Mouse (Mus musculus): ENCODE results near the gene Zfp36l2. TPM values are rescaled to one million over a fixed set of nuclear protein-coding genes. Genes with fewer than 3 reads are reported as not detected.
"Not testable (repeated sequence)": the region's sequence is repeated elsewhere in the genome, so short reads cannot be mapped to it uniquely, and the experiment has no call there.

Gene Zfp36l2
- polyA plus RNA-seq, 1 experiment from 2014 or later: 6.8 TPM

DNA sequence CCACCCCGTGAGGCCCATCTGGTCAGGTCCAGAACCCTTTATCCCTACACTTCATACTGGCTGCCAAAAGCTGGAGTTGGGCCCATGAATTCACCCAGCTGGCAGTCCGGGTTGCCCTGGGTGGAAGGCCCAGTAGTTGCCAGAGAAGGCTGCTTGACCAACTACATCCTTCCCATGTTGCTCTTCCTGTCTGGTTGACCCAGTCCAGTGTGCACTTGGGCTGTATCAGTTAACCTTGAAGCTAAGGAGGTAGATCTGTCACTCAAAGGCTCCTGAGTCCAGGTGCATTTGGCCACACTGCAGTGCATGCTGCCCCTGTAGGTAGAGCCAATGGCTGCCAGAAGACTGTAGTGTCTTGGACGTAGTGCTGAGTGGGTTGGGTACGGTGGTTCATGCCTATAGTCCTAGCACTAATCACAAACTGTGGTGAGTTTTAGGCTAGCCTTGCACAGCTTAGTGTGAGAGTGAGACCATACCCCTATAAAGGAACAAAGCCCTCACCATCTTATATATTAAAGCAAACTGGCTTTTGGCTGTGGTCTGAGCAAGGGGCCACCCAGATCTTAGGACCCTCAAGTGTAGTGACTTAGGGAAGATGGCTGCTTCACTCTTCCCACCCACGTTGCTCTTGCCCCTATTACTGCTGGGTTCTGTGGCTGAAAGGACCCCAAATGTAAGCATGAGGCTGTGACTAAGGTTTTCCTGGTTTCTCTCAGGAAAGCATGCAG is 1.5 kb upstream of the Zfp36l2 start:
- no peak for ATAC-seq (ENCODE audit: low FRiP score)
- Histone ChIP-seq H3K4me2 (replicated peaks) (peak overlapping the region; percentile 98), H3K9me3 (ENCODE audit: control insufficient read depth, low read length) (no peaks in the 10 kb centered on the region), H3K27ac (peak overlapping the region; percentile 84; the same call in 1 of the 2 replicates), H3K4me1 (replicated peaks; ENCODE audit: control insufficient read depth, insufficient read depth, low read length) (peaks cover 11% of the 10 kb centered on the region; the same call in 1 of the 2 replicates), H3K36me3 (replicated peaks; ENCODE audit: control insufficient read depth, insufficient read depth) (peaks cover 16% of the 10 kb centered on the region; the same call in 1 of the 2 replicates), H3K9ac (0 out of 2 replicates have a peak overlapping the region, but pooled peaks have one; percentile 55), H3K27me3 (ENCODE audit: control insufficient read depth, insufficient read depth, low read length) (peaks cover 27% of the 10 kb centered on the region), H3K4me3 (replicated peaks; ENCODE audit: low read length) (peak overlapping the region; percentile 58; the same call in 1 of the 2 replicates)
- no peak for DNase-seq (ENCODE audit: low spot score)
- 72% methylated on average over 5 of the region's 5 CpGs for WGBS

GRCm38 (mm10) chr17:84188374-84188961 is 721 bp upstream of the Zfp36l2 start:
- Histone ChIP-seq H3K4me3 (replicated peaks; ENCODE audit: low read length) (peak overlapping the region; percentile 58), H3K9me3 (ENCODE audit: control insufficient read depth, low read length) (no peaks in the 10 kb centered on the region)

GRCm38 (mm10) chr17:84187264-84187663 is 483 bp downstream of the Zfp36l2 start:
- H3K27me3 ChIP-seq (ENCODE audit: control insufficient read depth, insufficient read depth, low read length): peaks cover 27% of the 10 kb centered on the region
- peaks cover 11% of the 10 kb centered on the region; the same call in 1 of the 2 replicates for H3K4me1 ChIP-seq (replicated peaks; ENCODE audit: control insufficient read depth, insufficient read depth, low read length)
- peak overlapping the region; percentile 70 for H3K9ac ChIP-seq
- not testable (repeated sequence) for DNase-seq (ENCODE audit: low spot score); H3K9me3 ChIP-seq (ENCODE audit: control insufficient read depth, low read length)
- ATAC-seq (ENCODE audit: low FRiP score): peak; percentile 5; the same call in 1 of the 2 replicates
- 0% methylated on average over 10 of the region's 37 CpGs for WGBS
- H3K4me3 ChIP-seq (replicated peaks; ENCODE audit: low read length): peak overlapping the region; percentile 58
- H3K27ac ChIP-seq: peak overlapping the region; percentile 84
- peaks cover 13% of the 10 kb centered on the region; the same call in 1 of the 2 replicates for H3K36me3 ChIP-seq (replicated peaks; ENCODE audit: control insufficient read depth, insufficient read depth)
- H3K4me2 ChIP-seq (replicated peaks): peak overlapping the region; percentile 98

More at GRCm38 (mm10) chr17:84188374-84188961, 721 bp upstream of the Zfp36l2 start:
- H3K27ac ChIP-seq: peak overlapping the region; percentile 84
- H3K9ac ChIP-seq: peak overlapping the region; percentile 55
- H3K36me3 ChIP-seq (replicated peaks; ENCODE audit: control insufficient read depth, insufficient read depth): peaks cover 16% of the 10 kb centered on the region; the same call in 1 of the 2 replicates
- H3K4me1 ChIP-seq (replicated peaks; ENCODE audit: control insufficient read depth, insufficient read depth, low read length): peaks cover 11% of the 10 kb centered on the region; the same call in 1 of the 2 replicates
- peak; percentile 76 for ATAC-seq (ENCODE audit: low FRiP score)
- 2% methylated on average over 38 of the region's 38 CpGs for WGBS
- peak overlapping the region; percentile 98 for H3K4me2 ChIP-seq (replicated peaks)
- H3K27me3 ChIP-seq (ENCODE audit: control insufficient read depth, insufficient read depth, low read length): peaks cover 27% of the 10 kb centered on the region
- DNase-seq (ENCODE audit: low spot score): peak; percentile 71

GRCm38 (mm10) chr17:84186451-84187202 is 1.1 kb downstream of the Zfp36l2 start:
- Histone ChIP-seq H3K4me3 (replicated peaks; ENCODE audit: low read length) (peak overlapping the region; percentile 48), H3K9me3 (ENCODE audit: control insufficient read depth, low read length) (no peaks in the 10 kb centered on the region), H3K27ac (peak overlapping the region; percentile 67), H3K4me2 (replicated peaks) (peak overlapping the region; percentile 53), H3K36me3 (replicated peaks; ENCODE audit: control insufficient read depth, insufficient read depth) (peaks cover 8% of the 10 kb centered on the region; the same call in 1 of the 2 replicates), H3K4me1 (replicated peaks; ENCODE audit: control insufficient read depth, insufficient read depth, low read length) (peaks cover 11% of the 10 kb centered on the region; the same call in 1 of the 2 replicates), H3K9ac (peak overlapping the region; percentile 70), H3K27me3 (ENCODE audit: control insufficient read depth, insufficient read depth, low read length) (peaks cover 27% of the 10 kb centered on the region)
- 1% methylated on average over 80 of the region's 80 CpGs for WGBS
- no peak for ATAC-seq (ENCODE audit: low FRiP score)
- no peak for DNase-seq (ENCODE audit: low spot score)

- under 1% methylated on average over 87 of the region's 108 CpGs for WGBS
These were observed 1.9 kb downstream of the Zfp36l2 start for GRCm38 (mm10) chr17:84185581-84186450.

GRCm38 (mm10) chr17:84185011-84185411 is 2.7 kb downstream of the Zfp36l2 start:
- Histone ChIP-seq H3K36me3 (replicated peaks; ENCODE audit: control insufficient read depth, insufficient read depth) (0 out of 2 replicates have a peak, but pooled peaks cover 5% of the 10 kb centered on the region), H3K4me2 (replicated peaks) (peak overlapping the region; percentile 53), H3K9ac (peak overlapping the region; percentile 70), H3K27me3 (ENCODE audit: control insufficient read depth, insufficient read depth, low read length) (peaks cover 27% of the 10 kb centered on the region), H3K9me3 (ENCODE audit: control insufficient read depth, low read length) (no peaks in the 10 kb centered on the region), H3K4me1 (replicated peaks; ENCODE audit: control insufficient read depth, insufficient read depth, low read length) (peaks cover 11% of the 10 kb centered on the region; the same call in 1 of the 2 replicates), H3K27ac (peak overlapping the region; percentile 67), H3K4me3 (replicated peaks; ENCODE audit: low read length) (peak overlapping the region; percentile 48)
- WGBS: 9% methylated on average over 7 of the region's 7 CpGs
- DNase-seq (ENCODE audit: low spot score) (no peak), ATAC-seq (ENCODE audit: low FRiP score) (no peak)

More at GRCm38 (mm10) chr17:84185581-84186450, 1.9 kb downstream of the Zfp36l2 start:
- DNase-seq (ENCODE audit: low spot score) (peak; percentile 45), ATAC-seq (ENCODE audit: low FRiP score) (no peak)
- Histone ChIP-seq H3K27me3 (ENCODE audit: control insufficient read depth, insufficient read depth, low read length) (peaks cover 27% of the 10 kb centered on the region), H3K4me1 (replicated peaks; ENCODE audit: control insufficient read depth, insufficient read depth, low read length) (peaks cover 11% of the 10 kb centered on the region; the same call in 1 of the 2 replicates), H3K4me2 (replicated peaks) (peak overlapping the region; percentile 53), H3K9me3 (ENCODE audit: control insufficient read depth, low read length) (no peaks in the 10 kb centered on the region), H3K9ac (peak overlapping the region; percentile 70), H3K36me3 (replicated peaks; ENCODE audit: control insufficient read depth, insufficient read depth) (0 out of 2 replicates have a peak, but pooled peaks cover 5% of the 10 kb centered on the region), H3K4me3 (replicated peaks; ENCODE audit: low read length) (peak overlapping the region; percentile 48), H3K27ac (peak overlapping the region; percentile 67)

GRCm38 (mm10) chr17:84183291-84183781 is 4.4 kb downstream of the Zfp36l2 start:
- Histone ChIP-seq H3K4me3 (replicated peaks; ENCODE audit: low read length) (peak overlapping the region; percentile 15), H3K9ac (no peak overlapping the region), H3K36me3 (replicated peaks; ENCODE audit: control insufficient read depth, insufficient read depth) (0 out of 2 replicates have a peak, but pooled peaks cover 5% of the 10 kb centered on the region), H3K4me2 (replicated peaks) (peak overlapping the region; percentile 34), H3K27ac (peak overlapping the region; percentile 45), H3K4me1 (replicated peaks; ENCODE audit: control insufficient read depth, insufficient read depth, low read length) (peaks cover 6% of the 10 kb centered on the region; the same call in 1 of the 2 replicates), H3K9me3 (ENCODE audit: control insufficient read depth, low read length) (no peaks in the 10 kb centered on the region), H3K27me3 (ENCODE audit: control insufficient read depth, insufficient read depth, low read length) (peaks cover 20% of the 10 kb centered on the region)
- ATAC-seq (ENCODE audit: low FRiP score) (no peak), DNase-seq (ENCODE audit: low spot score) (peak; percentile 37)
- WGBS: 7% methylated on average over 12 of the region's 12 CpGs

All from hindbrain, embryonic 14.5 days (tissue).